Mouse (Mus musculus): ENCODE measurements around the gene Slc25a21. TPM values are rescaled to one million over a fixed set of nuclear protein-coding genes. Genes with fewer than 3 reads are reported as not detected.

Gene Slc25a21
- polyA plus RNA-seq, 1 experiment from 2014 or later = 0.27 TPM

GRCm38 (mm10) chr12:56829455-56829883 is 367.8 kb downstream of the Slc25a21 start:
- no peak overlapping the region for H3K9ac ChIP-seq (ENCODE audit: low read length)
- WGBS = 30% methylated on average over 5 of the region's 5 CpGs
- ATAC-seq (ENCODE audit: insufficient number of reproducible peaks, insufficient read depth, low FRiP score, low read depth) = no peak
- H3K9me3 ChIP-seq (ENCODE audit: control insufficient read depth, low read length) = no peaks in the 10 kb centered on the region
- H3K36me3 ChIP-seq (ENCODE audit: control insufficient read depth, insufficient read depth, low read length) = no peaks in the 10 kb centered on the region
- H3K4me3 ChIP-seq (ENCODE audit: control insufficient read depth in 1 of 2, insufficient read depth in 1 of 2, low read depth in 1 of 2, low read length in 2 of 2) = no peak overlapping the region
- no peak overlapping the region for H3K4me2 ChIP-seq (ENCODE audit: low read length)
- no peaks in the 10 kb centered on the region for H3K27me3 ChIP-seq (ENCODE audit: control insufficient read depth, insufficient read depth, low read length)
- no peak overlapping the region for H3K27ac ChIP-seq (replicated peaks in 1 of 2; ENCODE audit: control insufficient read depth in 1 of 2, insufficient read depth in 1 of 2, low read depth in 2 of 2, low read length in 2 of 2)
- H3K4me1 ChIP-seq (ENCODE audit: control insufficient read depth in 2 of 2, insufficient read depth in 2 of 2, low read length in 2 of 2) = no peaks in the 10 kb centered on the region

- Histone ChIP-seq H3K9me3 (ENCODE audit: control insufficient read depth, low read length) (no peaks in the 10 kb centered on the region), H3K27ac (replicated peaks in 1 of 2; ENCODE audit: control insufficient read depth in 1 of 2, insufficient read depth in 1 of 2, low read depth in 2 of 2, low read length in 2 of 2) (no peak overlapping the region), H3K9ac (ENCODE audit: low read length) (no peak overlapping the region), H3K4me2 (ENCODE audit: low read length) (no peak overlapping the region), H3K4me1 (ENCODE audit: control insufficient read depth in 2 of 2, insufficient read depth in 2 of 2, low read length in 2 of 2) (no peaks in the 10 kb centered on the region; a peak in 1 of 4 replicates), H3K27me3 (ENCODE audit: control insufficient read depth, insufficient read depth, low read length) (no peaks in the 10 kb centered on the region), H3K4me3 (ENCODE audit: control insufficient read depth in 1 of 2, insufficient read depth in 1 of 2, low read depth in 1 of 2, low read length in 2 of 2) (no peak overlapping the region), H3K36me3 (ENCODE audit: control insufficient read depth, insufficient read depth, low read length) (no peaks in the 10 kb centered on the region)
- no peak for ATAC-seq (ENCODE audit: insufficient number of reproducible peaks, insufficient read depth, low FRiP score, low read depth)
- WGBS = 87% methylated on average over 8 of the region's 8 CpGs
Observed at GRCm38 (mm10) chr12:56827808-56828384, 369.4 kb downstream of the Slc25a21 start.

- H3K9me3 ChIP-seq (ENCODE audit: control insufficient read depth, low read length) = no peaks in the 10 kb centered on the region
- no peak for ATAC-seq (ENCODE audit: insufficient number of reproducible peaks, insufficient read depth, low FRiP score, low read depth)
- H3K9ac ChIP-seq (ENCODE audit: low read length) = no peak overlapping the region
- H3K27me3 ChIP-seq (ENCODE audit: control insufficient read depth, insufficient read depth, low read length) = no peaks in the 10 kb centered on the region
- no peak overlapping the region for H3K4me3 ChIP-seq (ENCODE audit: control insufficient read depth in 1 of 2, insufficient read depth in 1 of 2, low read depth in 1 of 2, low read length in 2 of 2)
- H3K36me3 ChIP-seq (ENCODE audit: control insufficient read depth, insufficient read depth, low read length) = no peaks in the 10 kb centered on the region
- WGBS = 41% methylated on average over 5 of the region's 5 CpGs
- no peak overlapping the region for H3K4me2 ChIP-seq (ENCODE audit: low read length)
- H3K27ac ChIP-seq (replicated peaks in 1 of 2; ENCODE audit: control insufficient read depth in 1 of 2, insufficient read depth in 1 of 2, low read depth in 2 of 2, low read length in 2 of 2) = no peak overlapping the region
- H3K4me1 ChIP-seq (ENCODE audit: control insufficient read depth in 2 of 2, insufficient read depth in 2 of 2, low read length in 2 of 2) = no peaks in the 10 kb centered on the region; a peak in 1 of 4 replicates
Observed at GRCm38 (mm10) chr12:56824688-56825087, 372.6 kb downstream of the Slc25a21 start.

- Histone ChIP-seq H3K27me3 (ENCODE audit: control insufficient read depth, insufficient read depth, low read length) (no peaks in the 10 kb centered on the region), H3K9ac (ENCODE audit: low read length) (no peak overlapping the region), H3K9me3 (ENCODE audit: control insufficient read depth, low read length) (no peaks in the 10 kb centered on the region), H3K4me3 (ENCODE audit: control insufficient read depth in 1 of 2, insufficient read depth in 1 of 2, low read depth in 1 of 2, low read length in 2 of 2) (no peak overlapping the region), H3K4me1 (ENCODE audit: control insufficient read depth in 2 of 2, insufficient read depth in 2 of 2, low read length in 2 of 2) (no peaks in the 10 kb centered on the region; a peak in 1 of 4 replicates), H3K27ac (replicated peaks in 1 of 2; ENCODE audit: control insufficient read depth in 1 of 2, insufficient read depth in 1 of 2, low read depth in 2 of 2, low read length in 2 of 2) (no peak overlapping the region), H3K4me2 (ENCODE audit: low read length) (no peak overlapping the region), H3K36me3 (ENCODE audit: control insufficient read depth, insufficient read depth, low read length) (no peaks in the 10 kb centered on the region)
- 55% methylated on average over 2 of the region's 2 CpGs for WGBS
- no peak for ATAC-seq (ENCODE audit: insufficient number of reproducible peaks, insufficient read depth, low FRiP score, low read depth)
Observed at GRCm38 (mm10) chr12:56822122-56822521, 375.1 kb downstream of the Slc25a21 start.

DNA sequence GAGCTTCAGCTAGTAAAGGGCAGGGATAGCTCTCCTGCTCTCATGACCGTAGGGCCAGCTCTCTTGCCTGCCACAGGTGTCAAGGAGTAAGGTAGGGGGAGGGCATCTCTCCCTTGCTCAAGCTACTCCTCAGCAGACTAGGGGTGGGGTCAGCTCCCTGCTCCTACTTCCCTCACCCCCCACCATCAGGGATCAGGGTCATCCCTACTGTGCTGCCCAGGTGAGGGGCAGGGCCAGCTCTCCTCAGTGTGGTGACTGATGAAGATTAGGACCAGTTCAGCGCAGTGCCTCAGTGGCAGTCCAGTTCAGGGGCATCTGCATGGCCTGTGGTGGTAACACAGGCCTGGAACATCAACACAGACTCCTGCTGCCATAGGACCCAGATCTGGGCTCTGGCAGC is 376.7 kb downstream of the Slc25a21 start:
- H3K9me3 ChIP-seq (ENCODE audit: control insufficient read depth, low read length) = no peaks in the 10 kb centered on the region
- no peak overlapping the region for H3K9ac ChIP-seq (ENCODE audit: low read length)
- no peak overlapping the region for H3K4me2 ChIP-seq (ENCODE audit: low read length)
- H3K27me3 ChIP-seq (ENCODE audit: control insufficient read depth, insufficient read depth, low read length) = no peaks in the 10 kb centered on the region
- 61% methylated on average over 2 of the region's 2 CpGs for WGBS
- no peaks in the 10 kb centered on the region for H3K36me3 ChIP-seq (ENCODE audit: control insufficient read depth, insufficient read depth, low read length)
- no peak overlapping the region for H3K4me3 ChIP-seq (ENCODE audit: control insufficient read depth in 1 of 2, insufficient read depth in 1 of 2, low read depth in 1 of 2, low read length in 2 of 2)
- no peak overlapping the region for H3K27ac ChIP-seq (replicated peaks in 1 of 2; ENCODE audit: control insufficient read depth in 1 of 2, insufficient read depth in 1 of 2, low read depth in 2 of 2, low read length in 2 of 2)
- H3K4me1 ChIP-seq (ENCODE audit: control insufficient read depth in 2 of 2, insufficient read depth in 2 of 2, low read length in 2 of 2) = no peaks in the 10 kb centered on the region; a peak in 1 of 4 replicates
- no peak for ATAC-seq (ENCODE audit: insufficient number of reproducible peaks, insufficient read depth, low FRiP score, low read depth)

GRCm38 (mm10) chr12:56807483-56807882 is 389.8 kb downstream of the Slc25a21 start:
- Histone ChIP-seq H3K9ac (ENCODE audit: low read length) (no peak overlapping the region), H3K36me3 (ENCODE audit: control insufficient read depth, insufficient read depth, low read length) (no peaks in the 10 kb centered on the region), H3K27ac (replicated peaks in 1 of 2; ENCODE audit: control insufficient read depth in 1 of 2, insufficient read depth in 1 of 2, low read depth in 2 of 2, low read length in 2 of 2) (no peak overlapping the region), H3K4me3 (ENCODE audit: control insufficient read depth in 1 of 2, insufficient read depth in 1 of 2, low read depth in 1 of 2, low read length in 2 of 2) (no peak overlapping the region), H3K27me3 (ENCODE audit: control insufficient read depth, insufficient read depth, low read length) (no peaks in the 10 kb centered on the region), H3K9me3 (ENCODE audit: control insufficient read depth, low read length) (no peaks in the 10 kb centered on the region), H3K4me2 (ENCODE audit: low read length) (no peak overlapping the region), H3K4me1 (ENCODE audit: control insufficient read depth in 2 of 2, insufficient read depth in 2 of 2, low read length in 2 of 2) (no peaks in the 10 kb centered on the region)
- no peak for ATAC-seq (ENCODE audit: insufficient number of reproducible peaks, insufficient read depth, low FRiP score, low read depth)
- WGBS = 74% methylated on average over 2 of the region's 2 CpGs

DNA sequence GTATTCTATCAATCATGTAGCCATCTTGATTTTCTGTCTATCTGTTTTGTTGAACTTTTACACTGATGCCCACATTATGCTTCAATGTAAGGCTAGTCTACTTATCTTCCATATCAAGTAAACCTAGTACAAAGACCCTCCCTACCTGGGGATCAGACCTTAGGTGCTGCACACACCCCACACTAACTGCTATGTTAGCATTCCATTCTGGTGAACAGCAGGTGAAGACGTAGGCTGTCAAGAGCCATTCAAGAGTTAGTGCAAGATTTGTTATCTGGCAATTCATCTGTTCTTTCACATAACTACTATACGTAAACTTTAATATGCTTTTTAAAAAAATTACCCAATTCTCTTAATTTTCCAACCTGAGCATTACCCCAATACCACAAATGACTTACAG is 390.2 kb downstream of the Slc25a21 start:
- Histone ChIP-seq H3K27ac (replicated peaks in 1 of 2; ENCODE audit: control insufficient read depth in 1 of 2, insufficient read depth in 1 of 2, low read depth in 2 of 2, low read length in 2 of 2) (no peak overlapping the region), H3K9ac (ENCODE audit: low read length) (no peak overlapping the region), H3K4me1 (ENCODE audit: control insufficient read depth in 2 of 2, insufficient read depth in 2 of 2, low read length in 2 of 2) (no peaks in the 10 kb centered on the region), H3K27me3 (ENCODE audit: control insufficient read depth, insufficient read depth, low read length) (no peaks in the 10 kb centered on the region), H3K9me3 (ENCODE audit: control insufficient read depth, low read length) (no peaks in the 10 kb centered on the region), H3K36me3 (ENCODE audit: control insufficient read depth, insufficient read depth, low read length) (no peaks in the 10 kb centered on the region), H3K4me3 (ENCODE audit: control insufficient read depth in 1 of 2, insufficient read depth in 1 of 2, low read depth in 1 of 2, low read length in 2 of 2) (no peak overlapping the region), H3K4me2 (ENCODE audit: low read length) (no peak overlapping the region)
- no peak for ATAC-seq (ENCODE audit: insufficient number of reproducible peaks, insufficient read depth, low FRiP score, low read depth)
- 83% methylated on average over 2 of the region's 2 CpGs for WGBS

DNA sequence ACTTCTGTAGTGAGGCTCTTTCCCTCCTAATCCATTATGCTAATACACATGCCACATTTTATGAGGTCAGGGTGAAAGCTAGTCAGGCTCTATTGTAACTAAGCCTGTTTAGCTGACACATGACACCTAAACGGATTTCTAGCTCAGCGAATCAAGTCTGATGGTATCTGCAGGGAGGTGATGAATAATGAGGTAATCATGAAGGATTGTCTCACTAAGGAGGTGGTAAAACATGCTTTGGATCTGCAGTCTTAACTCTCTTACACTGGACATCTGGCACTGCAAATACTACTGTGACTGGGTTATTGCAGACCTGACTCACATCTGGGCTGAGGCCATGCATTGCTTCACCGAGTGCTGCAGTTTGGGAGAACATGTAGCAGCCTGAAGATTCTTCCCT is 392.8 kb downstream of the Slc25a21 start:
- H3K4me2 ChIP-seq (ENCODE audit: low read length) = no peak overlapping the region
- no peak overlapping the region for H3K9ac ChIP-seq (ENCODE audit: low read length)
- 38% methylated on average over 3 of the region's 3 CpGs for WGBS
- H3K4me1 ChIP-seq (ENCODE audit: control insufficient read depth in 2 of 2, insufficient read depth in 2 of 2, low read length in 2 of 2) = no peaks in the 10 kb centered on the region
- no peak overlapping the region for H3K27ac ChIP-seq (replicated peaks in 1 of 2; ENCODE audit: control insufficient read depth in 1 of 2, insufficient read depth in 1 of 2, low read depth in 2 of 2, low read length in 2 of 2)
- no peaks in the 10 kb centered on the region for H3K36me3 ChIP-seq (ENCODE audit: control insufficient read depth, insufficient read depth, low read length)
- no peaks in the 10 kb centered on the region for H3K27me3 ChIP-seq (ENCODE audit: control insufficient read depth, insufficient read depth, low read length)
- H3K9me3 ChIP-seq (ENCODE audit: control insufficient read depth, low read length) = no peaks in the 10 kb centered on the region
- H3K4me3 ChIP-seq (ENCODE audit: control insufficient read depth in 1 of 2, insufficient read depth in 1 of 2, low read depth in 1 of 2, low read length in 2 of 2) = no peak overlapping the region
- ATAC-seq (ENCODE audit: insufficient number of reproducible peaks, insufficient read depth, low FRiP score, low read depth) = no peak

Data from heart, embryonic 14.5 days (tissue).